Mouse (Mus musculus): ENCODE measurements around the gene Csnk2b. TPM values are rescaled to one million over a fixed set of nuclear protein-coding genes. Genes with fewer than 3 reads are reported as not detected.

Gene Csnk2b
- polyA plus RNA-seq, 1 experiment from 2014 or later: 291 TPM

DNA sequence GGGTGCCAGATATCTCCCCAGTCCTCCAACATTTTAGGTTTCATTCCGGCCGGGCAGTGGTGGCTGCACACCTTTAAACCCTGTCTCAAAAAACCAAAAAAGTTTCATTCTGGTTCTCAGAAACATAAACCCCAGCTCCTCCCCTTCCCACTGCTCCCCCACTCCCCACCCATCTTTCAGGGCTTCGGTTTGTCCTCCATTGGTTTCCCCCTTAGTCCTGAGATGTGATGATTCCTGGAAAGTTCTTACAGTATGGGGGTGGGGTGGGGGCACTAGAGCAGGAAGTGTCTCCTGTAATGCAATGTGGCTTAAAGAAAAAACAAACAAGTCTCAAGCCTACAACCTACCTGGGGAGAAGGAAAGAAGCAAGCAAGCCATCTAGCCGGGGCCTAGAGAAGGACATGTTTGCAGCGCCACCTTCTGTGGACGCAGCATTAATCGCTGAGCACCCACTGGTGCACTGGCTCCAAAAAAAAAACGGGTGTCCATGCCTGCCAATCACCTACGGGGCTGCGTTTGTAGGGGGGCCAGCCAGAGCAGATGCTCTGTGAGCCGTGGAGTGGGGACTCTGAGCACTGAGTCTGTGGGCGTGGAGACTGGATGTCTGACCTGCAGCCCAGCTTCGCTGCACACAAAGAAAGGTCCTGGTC is 16.0 kb downstream of the Csnk2b start:
- H3K27ac ChIP-seq (ENCODE audit: low read depth): no peak overlapping the region
- no peak overlapping the region; the same call in 1 of the 2 replicates for H3K4me2 ChIP-seq
- 24% methylated on average over 13 of the region's 13 CpGs for WGBS
- DNase-seq (peak; percentile 65), ATAC-seq (ENCODE audit: insufficient read depth) (0 out of 2 replicates have a peak, but pooled peaks have one; percentile 32)
- no peak overlapping the region for H3K4me3 ChIP-seq (ENCODE audit: low read depth, low read length)
- peaks cover 33% of the 10 kb centered on the region for H3K36me3 ChIP-seq (ENCODE audit: insufficient read depth)
- peak overlapping the region; percentile 24; the same call in 1 of the 2 replicates for H3K9ac ChIP-seq
- TF ChIP-seq CTCF (IDR thresholded peaks at IDR 0.05; ENCODE audit: low read depth): peak; percentile 69
- H3K9me3 ChIP-seq (ENCODE audit: low read depth, low read length): no peaks in the 10 kb centered on the region
- no peaks in the 10 kb centered on the region for H3K27me3 ChIP-seq (ENCODE audit: insufficient read depth, low read length)
- no peaks in the 10 kb centered on the region for H3K4me1 ChIP-seq (ENCODE audit: insufficient read depth)

DNA sequence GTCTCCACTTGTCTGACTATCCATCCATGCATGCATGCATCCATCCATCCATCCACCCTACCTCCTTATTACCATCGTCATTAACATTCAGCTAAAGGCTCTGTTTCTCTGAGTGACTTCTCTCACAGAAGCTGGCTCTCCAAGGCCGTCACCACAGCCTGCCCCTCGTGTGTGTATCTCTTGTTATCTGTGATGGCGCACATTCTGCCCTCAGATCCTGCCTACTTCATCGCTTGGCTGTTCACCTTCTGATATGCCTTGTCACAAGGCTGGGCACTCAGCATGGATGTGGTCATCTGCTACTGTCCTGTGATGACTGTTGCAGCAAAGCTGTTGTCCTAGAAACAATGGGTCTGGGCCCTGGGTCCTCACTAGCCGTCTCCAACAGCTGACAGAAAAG is 17.1 kb downstream of the Csnk2b start:
- no peak for ATAC-seq (ENCODE audit: insufficient read depth)
- Histone ChIP-seq H3K4me3 (ENCODE audit: low read depth, low read length) (no peak overlapping the region), H3K27ac (ENCODE audit: low read depth) (no peak overlapping the region), H3K36me3 (ENCODE audit: insufficient read depth) (peaks cover 44% of the 10 kb centered on the region), H3K9me3 (ENCODE audit: low read depth, low read length) (no peaks in the 10 kb centered on the region), H3K9ac (no peak overlapping the region), H3K27me3 (ENCODE audit: insufficient read depth, low read length) (no peaks in the 10 kb centered on the region), H3K4me1 (ENCODE audit: insufficient read depth) (no peaks in the 10 kb centered on the region), H3K4me2 (no peak overlapping the region)
- no peak for DNase-seq
- no peak for TF ChIP-seq CTCF (IDR thresholded peaks at IDR 0.05; ENCODE audit: low read depth)
- 71% methylated on average over 6 of the region's 6 CpGs for WGBS

- WGBS: 90% methylated on average over 7 of the region's 7 CpGs
- no peaks in the 10 kb centered on the region for H3K9me3 ChIP-seq (ENCODE audit: low read depth, low read length)
- H3K4me3 ChIP-seq (ENCODE audit: low read depth, low read length): no peak overlapping the region
- no peak for ATAC-seq (ENCODE audit: insufficient read depth)
- no peak for TF ChIP-seq CTCF (IDR thresholded peaks at IDR 0.05; ENCODE audit: low read depth)
- H3K27me3 ChIP-seq (ENCODE audit: insufficient read depth, low read length): no peaks in the 10 kb centered on the region
- H3K4me1 ChIP-seq (ENCODE audit: insufficient read depth): no peaks in the 10 kb centered on the region
- peaks cover 51% of the 10 kb centered on the region for H3K36me3 ChIP-seq (ENCODE audit: insufficient read depth)
- H3K4me2 ChIP-seq: no peak overlapping the region
- no peak overlapping the region for H3K9ac ChIP-seq
- H3K27ac ChIP-seq (ENCODE audit: low read depth): no peak overlapping the region
- DNase-seq: no peak
These were observed 17.8 kb downstream of the Csnk2b start for GRCm38 (mm10) chr17:35104079-35104478.

DNA sequence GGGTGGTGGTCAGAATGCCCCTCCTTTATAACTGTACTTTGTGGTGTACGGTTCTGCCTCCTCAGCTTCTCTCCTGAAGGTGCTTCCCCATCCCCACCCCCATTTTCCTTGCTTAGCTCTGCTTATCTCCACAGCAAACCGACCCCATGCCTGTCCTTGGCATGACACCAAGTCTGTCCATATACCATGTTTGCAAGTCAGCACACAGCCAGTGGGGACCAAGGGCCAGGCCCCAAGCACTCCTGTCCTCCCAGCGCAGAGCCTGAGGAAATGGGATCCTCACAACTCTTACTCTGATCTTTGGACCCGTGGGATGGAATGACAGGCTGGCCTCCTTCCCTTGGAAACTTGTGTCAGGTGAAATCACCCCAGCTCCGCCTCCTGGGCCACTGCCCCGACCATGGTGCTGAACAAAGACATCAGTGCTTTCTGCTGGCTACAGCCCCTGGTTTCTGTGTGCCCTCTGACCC is 18.6 kb downstream of the Csnk2b start:
- H3K9ac ChIP-seq: no peak overlapping the region
- WGBS: 52% methylated on average over 6 of the region's 6 CpGs

GRCm38 (mm10) chr17:35102299-35102698 is 19.6 kb downstream of the Csnk2b start:
- DNase-seq: no peak
- H3K27me3 ChIP-seq (ENCODE audit: insufficient read depth, low read length): no peaks in the 10 kb centered on the region
- no peak overlapping the region for H3K4me3 ChIP-seq (ENCODE audit: low read depth, low read length)
- peaks cover 68% of the 10 kb centered on the region for H3K36me3 ChIP-seq (ENCODE audit: insufficient read depth)
- no peak overlapping the region for H3K27ac ChIP-seq (ENCODE audit: low read depth)
- no peak overlapping the region for H3K9ac ChIP-seq
- TF ChIP-seq CTCF (IDR thresholded peaks at IDR 0.05; ENCODE audit: low read depth): no peak
- H3K9me3 ChIP-seq (ENCODE audit: low read depth, low read length): no peaks in the 10 kb centered on the region
- 67% methylated on average over 8 of the region's 8 CpGs for WGBS
- no peak for ATAC-seq (ENCODE audit: insufficient read depth)
- H3K4me1 ChIP-seq (ENCODE audit: insufficient read depth): no peaks in the 10 kb centered on the region
- H3K4me2 ChIP-seq: no peak overlapping the region

More for the DNA sequence above, 18.6 kb downstream of the Csnk2b start:
- no peak overlapping the region for H3K4me2 ChIP-seq
- H3K27ac ChIP-seq (ENCODE audit: low read depth): no peak overlapping the region
- no peak overlapping the region for H3K4me3 ChIP-seq (ENCODE audit: low read depth, low read length)
- H3K9me3 ChIP-seq (ENCODE audit: low read depth, low read length): no peaks in the 10 kb centered on the region
- no peak for ATAC-seq (ENCODE audit: insufficient read depth)
- H3K27me3 ChIP-seq (ENCODE audit: insufficient read depth, low read length): no peaks in the 10 kb centered on the region
- no peaks in the 10 kb centered on the region for H3K4me1 ChIP-seq (ENCODE audit: insufficient read depth)
- peaks cover 59% of the 10 kb centered on the region for H3K36me3 ChIP-seq (ENCODE audit: insufficient read depth)
- DNase-seq: no peak
- no peak for TF ChIP-seq CTCF (IDR thresholded peaks at IDR 0.05; ENCODE audit: low read depth)

GRCm38 (mm10) chr17:35101161-35101560 is 20.7 kb downstream of the Csnk2b start:
- Histone ChIP-seq H3K4me1 (ENCODE audit: insufficient read depth) (no peaks in the 10 kb centered on the region), H3K36me3 (ENCODE audit: insufficient read depth) (peaks cover 80% of the 10 kb centered on the region), H3K4me3 (ENCODE audit: low read depth, low read length) (no peak overlapping the region), H3K4me2 (no peak overlapping the region), H3K9me3 (ENCODE audit: low read depth, low read length) (no peaks in the 10 kb centered on the region), H3K9ac (no peak overlapping the region), H3K27me3 (ENCODE audit: insufficient read depth, low read length) (no peaks in the 10 kb centered on the region), H3K27ac (ENCODE audit: low read depth) (no peak overlapping the region)
- no peak for TF ChIP-seq CTCF (IDR thresholded peaks at IDR 0.05; ENCODE audit: low read depth)
- DNase-seq: no peak
- no peak for ATAC-seq (ENCODE audit: insufficient read depth)
- WGBS: 83% methylated on average over 11 of the region's 11 CpGs

DNA sequence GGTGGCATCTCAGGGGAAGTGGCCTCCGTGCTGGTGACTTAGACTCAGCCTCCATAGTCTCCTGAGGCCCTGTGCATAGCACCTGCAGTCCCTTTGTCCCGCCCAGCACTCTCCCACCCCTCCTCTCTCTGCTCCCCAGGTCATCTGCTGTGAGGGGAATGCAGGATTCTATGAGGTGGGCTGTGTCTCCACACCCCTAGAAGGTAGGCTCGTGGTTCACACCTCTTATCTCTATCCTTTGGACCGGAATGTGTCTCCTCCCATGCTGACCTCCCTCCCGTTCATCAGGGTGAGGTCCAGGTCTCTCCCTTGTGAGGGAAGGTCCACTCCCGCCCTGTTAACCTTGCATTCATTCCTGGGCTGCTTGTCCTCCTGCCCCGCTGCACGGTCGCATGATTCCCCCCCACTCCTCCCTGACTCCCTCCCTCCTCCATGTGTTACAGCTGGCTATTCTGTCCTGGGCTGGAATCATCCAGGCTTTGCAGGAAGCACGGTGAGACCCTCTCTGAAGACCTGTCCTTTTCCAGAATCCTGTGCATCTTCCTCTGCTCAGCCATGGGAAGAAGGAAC is 21.6 kb downstream of the Csnk2b start:
- DNase-seq: no peak

More for the DNA sequence above, 21.6 kb downstream of the Csnk2b start:
- Histone ChIP-seq H3K9ac (no peak overlapping the region), H3K4me2 (no peak overlapping the region), H3K36me3 (ENCODE audit: insufficient read depth) (peaks cover 88% of the 10 kb centered on the region), H3K9me3 (ENCODE audit: low read depth, low read length) (no peaks in the 10 kb centered on the region), H3K27me3 (ENCODE audit: insufficient read depth, low read length) (no peaks in the 10 kb centered on the region), H3K4me1 (ENCODE audit: insufficient read depth) (no peaks in the 10 kb centered on the region), H3K27ac (ENCODE audit: low read depth) (no peak overlapping the region), H3K4me3 (ENCODE audit: low read depth, low read length) (no peak overlapping the region)
- 63% methylated on average over 10 of the region's 10 CpGs for WGBS
- TF ChIP-seq CTCF (IDR thresholded peaks at IDR 0.05; ENCODE audit: low read depth): no peak
- no peak for ATAC-seq (ENCODE audit: insufficient read depth)

Data from lung, embryonic 14.5 days (tissue).